Mouse (Mus musculus) E14TG2a.4 (cell line): ENCODE data around the gene Tnfrsf13c.

Source experiments
- H3K27me3 ChIP-seq: 2 replicates; pipeline ENCODE4 v1.6.1; 2014; ENCODE audit warnings: low read length, control low read depth; ENCODE audit not compliant: insufficient read depth
- H3K36me3 ChIP-seq: 2 replicates; pipeline ENCODE4 v1.6.1; 2014; ENCODE audit warnings: low read length, control low read depth; ENCODE audit not compliant: insufficient read depth
- H3K4me1 ChIP-seq: replicated peaks from 2 replicates; pipeline ENCODE4 v1.6.1; 2014; ENCODE audit warnings: low read depth, low read length, control low read depth
- H3K4me3 ChIP-seq: replicated peaks from 2 replicates; pipeline ENCODE4 v1.5.1; 2014; ENCODE audit warnings: mild to moderate bottlenecking, low read length
- H3K9me3 ChIP-seq: 2 replicates; pipeline ENCODE4 v1.6.1; 2014; ENCODE audit warnings: low read length, control low read depth
- CTCF ChIP-seq: conservative IDR thresholded peaks from 2 replicates; pipeline ENCODE4 v1.5.1; 2014; ENCODE audit warnings: low read length
- NANOG ChIP-seq: IDR thresholded peaks from 2 replicates; pipeline ENCODE4 v1.6.1; 2014; ENCODE audit warnings: borderline replicate concordance, low read length, mixed read lengths
- POU5F1 ChIP-seq: IDR thresholded peaks from 2 replicates; pipeline ENCODE4 v1.6.1; 2014; ENCODE audit warnings: low read length, borderline replicate concordance

The Tnfrsf13c gene

DNA sequence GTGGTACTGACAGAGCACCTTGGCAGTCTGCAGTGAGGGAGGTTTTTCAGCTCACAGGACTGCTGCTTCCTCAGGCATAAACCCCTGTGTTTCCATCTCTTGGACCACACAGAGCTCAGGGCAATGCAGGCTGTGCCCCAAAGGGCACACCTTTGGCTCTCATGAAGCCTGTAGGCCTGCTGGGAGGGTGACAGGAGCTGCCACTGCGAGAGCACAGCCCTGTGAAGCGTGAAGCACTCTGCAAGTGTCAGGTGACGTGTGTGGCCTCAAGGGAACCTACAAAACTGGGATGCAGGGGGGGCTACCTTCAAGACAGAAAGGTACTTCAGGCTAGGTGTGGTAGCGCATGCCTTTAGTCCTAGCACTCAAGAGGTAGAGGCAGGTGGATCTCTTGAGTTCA, 8.5 kb upstream of the Tnfrsf13c start:
- Histone ChIP-seq H3K27me3 (no peaks in the 10 kb centered on the region), H3K4me3 (no peak overlapping the region), H3K4me1 (peaks cover 87% of the 10 kb centered on the region), H3K9me3 (no peaks in the 10 kb centered on the region), H3K36me3 (peaks cover 59% of the 10 kb centered on the region)
- TF ChIP-seq CTCF (no peak), NANOG (no peak), POU5F1 (no peak)

DNA sequence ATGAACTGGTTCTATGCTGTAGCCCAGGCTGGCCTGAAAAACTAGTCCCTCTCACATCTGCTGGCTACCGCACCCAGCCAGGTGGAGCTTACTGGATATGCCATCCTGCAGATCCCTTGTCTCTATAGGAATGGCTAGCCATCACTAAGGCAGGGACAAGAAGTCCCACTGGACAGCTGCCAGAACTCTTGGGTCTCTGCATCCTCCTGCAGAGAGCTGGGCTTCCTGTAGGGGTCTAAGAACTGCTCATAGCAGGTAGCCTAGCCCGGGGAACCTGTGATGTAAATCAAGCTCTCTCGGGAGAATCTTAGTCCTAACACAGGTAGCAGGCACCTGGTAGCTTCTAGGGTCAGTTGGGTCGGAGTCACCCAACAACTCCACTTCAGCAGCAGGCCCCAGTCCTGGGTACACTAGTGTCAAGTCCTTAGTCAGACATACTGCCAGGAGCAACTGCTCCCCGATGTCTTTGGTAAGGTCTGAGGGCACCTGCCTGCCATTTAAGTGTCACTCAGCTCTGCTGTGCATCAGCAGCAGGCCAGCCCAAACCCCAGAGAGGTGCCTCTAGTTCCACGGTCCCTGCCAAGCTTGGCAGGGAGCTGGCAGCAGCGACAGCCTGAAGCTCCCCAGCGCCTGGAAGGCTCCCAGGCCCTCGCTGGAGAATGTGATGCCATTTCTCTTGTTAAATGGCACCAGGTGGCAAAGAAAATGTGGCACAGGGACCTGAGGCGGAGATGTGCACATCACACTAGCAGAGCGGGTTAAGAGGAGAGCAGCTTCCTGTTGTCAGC, 7.6 kb upstream of the Tnfrsf13c start:
- Histone ChIP-seq H3K9me3 (no peaks in the 10 kb centered on the region), H3K4me1 (peaks cover 84% of the 10 kb centered on the region), H3K4me3 (no peak overlapping the region), H3K27me3 (no peaks in the 10 kb centered on the region), H3K36me3 (peaks cover 51% of the 10 kb centered on the region)
- TF ChIP-seq POU5F1, result no peak
- no peak for TF ChIP-seq CTCF
- TF ChIP-seq NANOG, result no peak

GRCm38 (mm10) chr15:82231100-82231499, 6.9 kb upstream of the Tnfrsf13c start:
- TF ChIP-seq NANOG (no peak), CTCF (no peak), POU5F1 (no peak)
- no peaks in the 10 kb centered on the region for H3K9me3 ChIP-seq
- no peak overlapping the region for H3K4me3 ChIP-seq
- peaks cover 45% of the 10 kb centered on the region for H3K36me3 ChIP-seq
- H3K4me1 ChIP-seq, result peaks cover 79% of the 10 kb centered on the region
- peaks cover 2% of the 10 kb centered on the region; the same call in 1 of the 2 replicates for H3K27me3 ChIP-seq

DNA sequence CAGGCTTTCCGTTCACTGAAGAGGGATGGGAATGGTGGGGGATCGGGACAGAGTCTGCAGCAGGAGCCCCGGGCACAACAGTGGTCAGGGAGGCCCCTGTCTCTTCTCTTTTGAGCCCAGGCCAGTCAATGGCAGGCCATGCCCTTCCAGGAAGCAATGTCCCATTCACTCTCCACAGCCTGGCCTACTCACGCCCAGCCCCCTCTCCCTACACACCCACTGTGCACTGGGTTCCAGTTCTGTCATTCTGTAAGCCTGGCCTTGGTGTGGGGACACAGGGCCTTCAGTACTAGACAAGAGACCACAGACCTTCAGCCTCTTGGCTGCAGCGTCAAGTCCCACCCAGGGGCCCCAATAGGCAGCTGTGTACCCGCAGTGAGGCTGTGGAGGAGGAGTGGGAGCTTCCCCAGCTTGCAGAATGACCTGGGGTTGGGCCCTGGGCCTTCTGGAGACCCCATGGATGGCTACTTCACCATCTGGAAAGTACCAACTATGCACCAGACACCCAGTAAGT, 6.0 kb upstream of the Tnfrsf13c start:
- H3K27me3 ChIP-seq, result peaks cover 11% of the 10 kb centered on the region
- H3K9me3 ChIP-seq, result no peaks in the 10 kb centered on the region
- no peak for TF ChIP-seq CTCF
- TF ChIP-seq NANOG, result no peak
- no peak for TF ChIP-seq POU5F1
- peaks cover 79% of the 10 kb centered on the region for H3K4me1 ChIP-seq
- H3K36me3 ChIP-seq, result peaks cover 35% of the 10 kb centered on the region
- peak overlapping the region; percentile 13; the same call in 1 of the 2 replicates for H3K4me3 ChIP-seq

DNA sequence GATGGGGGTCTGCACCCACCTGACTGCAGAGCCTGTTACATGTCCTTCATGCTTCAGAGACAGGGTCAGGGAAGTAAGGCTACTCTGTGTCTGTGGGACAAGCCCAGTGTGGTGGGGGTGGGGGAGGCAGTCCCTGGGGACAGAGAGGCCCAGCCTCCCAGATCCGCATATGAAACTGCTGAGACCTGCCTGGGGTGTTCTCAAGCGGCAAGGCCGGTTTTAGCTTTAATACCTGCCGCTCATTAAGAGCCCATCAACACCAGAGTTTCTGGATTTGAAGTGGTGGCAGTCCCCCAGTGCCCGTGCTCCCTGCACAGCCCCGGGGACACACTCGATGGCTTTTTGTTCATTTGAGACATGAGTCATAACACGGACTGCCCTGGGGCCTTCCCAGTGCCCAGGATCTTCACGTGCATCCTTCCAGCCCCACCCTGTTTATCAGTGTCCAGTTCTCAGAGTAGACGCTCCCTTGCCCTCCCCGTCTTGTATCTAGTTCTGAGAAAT, 5.4 kb upstream of the Tnfrsf13c start:
- no peak for TF ChIP-seq NANOG
- peaks cover 29% of the 10 kb centered on the region for H3K36me3 ChIP-seq

DNA sequence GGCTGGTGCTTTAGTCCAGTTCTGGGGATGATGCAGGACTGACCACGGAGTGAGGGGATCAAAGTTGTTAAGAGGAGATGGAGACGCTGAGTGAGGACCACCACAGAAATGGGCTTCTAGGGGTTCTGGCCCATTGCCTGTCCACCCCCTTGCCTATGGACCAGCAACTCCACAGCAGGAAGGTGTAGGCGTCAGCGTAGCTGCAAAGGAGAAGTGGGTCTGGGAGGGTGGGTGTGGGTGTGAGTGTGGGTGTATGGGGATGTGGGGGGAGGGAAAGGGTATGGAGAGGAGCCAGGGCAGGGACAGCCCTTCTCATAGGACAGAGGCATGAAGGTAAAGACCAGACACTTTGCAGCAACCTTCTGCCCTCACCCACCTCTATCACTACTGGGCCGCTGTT, 1.6 kb upstream of the Tnfrsf13c start:
- Histone ChIP-seq H3K27me3 (peaks cover 41% of the 10 kb centered on the region), H3K4me1 (peaks cover 77% of the 10 kb centered on the region), H3K4me3 (no peak overlapping the region), H3K36me3 (no peaks in the 10 kb centered on the region), H3K9me3 (no peaks in the 10 kb centered on the region)
- no peak for TF ChIP-seq POU5F1
- TF ChIP-seq CTCF, result no peak
- no peak for TF ChIP-seq NANOG

More for the DNA sequence above, 5.4 kb upstream of the Tnfrsf13c start:
- Histone ChIP-seq H3K4me3 (peak overlapping the region; percentile 13; the same call in 1 of the 2 replicates), H3K9me3 (no peaks in the 10 kb centered on the region), H3K4me1 (peaks cover 79% of the 10 kb centered on the region), H3K27me3 (peaks cover 17% of the 10 kb centered on the region)

DNA sequence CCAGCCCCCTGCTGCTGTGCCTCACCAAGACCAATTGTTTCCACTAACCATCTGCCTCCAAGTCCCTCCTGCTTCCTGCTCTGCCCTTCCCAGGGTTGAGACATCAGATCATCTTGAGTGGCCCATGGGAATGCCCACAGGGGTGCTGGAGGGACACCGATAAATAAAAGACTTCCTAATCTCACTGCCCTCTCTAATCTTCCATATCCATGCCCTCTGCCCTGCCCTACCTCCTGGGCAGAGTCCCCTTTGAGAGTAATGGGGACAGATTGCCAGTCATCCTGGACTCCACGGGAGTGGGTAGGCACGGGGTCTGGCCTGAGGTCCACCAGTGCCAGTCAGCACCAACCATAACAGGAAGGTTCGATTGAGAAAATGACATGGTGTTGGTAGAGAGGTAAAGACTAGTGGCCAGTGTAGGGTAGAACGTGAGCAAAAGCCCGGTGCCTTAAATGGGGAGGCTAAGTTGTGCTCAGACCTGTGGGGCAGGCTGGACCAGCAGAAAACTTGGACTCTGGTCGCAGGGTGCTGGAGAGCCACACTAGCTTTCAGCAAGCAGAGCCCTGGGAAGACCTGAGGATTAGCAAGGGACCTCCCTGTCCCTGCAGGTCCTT, 540 bp upstream of the Tnfrsf13c start:
- peak overlapping the region; percentile 75 for H3K4me3 ChIP-seq
- H3K27me3 ChIP-seq, result peaks cover 46% of the 10 kb centered on the region
- H3K36me3 ChIP-seq, result no peaks in the 10 kb centered on the region
- H3K9me3 ChIP-seq, result no peaks in the 10 kb centered on the region
- H3K4me1 ChIP-seq, result peaks cover 76% of the 10 kb centered on the region
- TF ChIP-seq NANOG (no peak), POU5F1 (no peak), CTCF (no peak)

DNA sequence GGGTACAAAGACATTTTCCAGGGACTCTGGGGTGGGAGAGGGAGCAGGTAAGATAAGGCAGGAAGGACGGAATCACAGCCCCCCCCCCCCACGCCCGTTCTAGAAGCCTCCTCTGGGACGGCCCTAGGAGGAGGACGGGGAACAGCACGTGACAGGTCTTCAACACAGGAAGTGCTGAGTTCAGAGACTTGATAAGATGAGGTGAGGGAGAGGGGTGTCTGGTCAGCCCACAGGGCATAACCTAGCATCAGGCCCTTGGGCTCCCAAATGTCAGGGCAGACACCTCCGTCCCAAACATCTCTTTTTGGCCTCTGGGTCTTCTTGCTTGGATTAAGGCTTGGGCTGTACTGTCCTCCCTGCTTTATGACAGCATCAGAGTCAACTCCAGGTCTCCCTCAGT, 918 bp downstream of the Tnfrsf13c start:
- peaks cover 46% of the 10 kb centered on the region for H3K27me3 ChIP-seq

More for the DNA sequence above, 918 bp downstream of the Tnfrsf13c start:
- H3K9me3 ChIP-seq, result no peaks in the 10 kb centered on the region
- H3K36me3 ChIP-seq, result no peaks in the 10 kb centered on the region
- H3K4me1 ChIP-seq, result peaks cover 76% of the 10 kb centered on the region
- H3K4me3 ChIP-seq, result no peak overlapping the region
- TF ChIP-seq POU5F1 (no peak), CTCF (no peak), NANOG (no peak)
